ENCODE assay signal across 21 mouse cellular contexts in genomic region chr10:38078521-38078920, GRCm38 (mm10).
DNase-seq lines count a peak whose midpoint lies in the region; ATAC-seq lines count a peak whose summit lies in the region.
"Had no signal": no experiment of that assay in that cellular context is flagged by ENCODE, and none has a peak within 500 bp of the region (broad histone marks: within the 10 kb centered on the region; RNA-seq: fewer than 3 reads in every experiment).

No protein-coding gene starts in this region.

- H3K27me3 ChIP-seq in embryonic facial prominence, embryonic 14.5 days (replicated peaks; ENCODE audit: control insufficient read depth, insufficient read depth, low read length), result no peaks in the 10 kb centered on the region
- no peaks in the 10 kb centered on the region for H3K27me3 ChIP-seq in embryonic facial prominence, embryonic 10.5 days (replicated peaks; ENCODE audit: low read depth, poor library complexity, severe bottlenecking)
- H3K27me3 ChIP-seq: embryonic facial prominence, embryonic 12.5 days; forebrain, embryonic 13.5 days; heart, embryonic 12.5 days; intestine, embryonic 15.5 days had no signal

- H3K4me1 ChIP-seq in embryonic facial prominence, embryonic 14.5 days (ENCODE audit: control insufficient read depth, insufficient read depth, low read length), result no peaks in the 10 kb centered on the region
- no peaks in the 10 kb centered on the region for H3K4me1 ChIP-seq in embryonic facial prominence, embryonic 10.5 days
- H3K4me1 ChIP-seq: embryonic facial prominence, embryonic 12.5 days; forebrain, embryonic 13.5 days; heart, embryonic 12.5 days; hindbrain, embryonic 10.5 days; intestine, embryonic 15.5 days had no signal

- H3K4me2 ChIP-seq in embryonic facial prominence, embryonic 14.5 days (ENCODE audit: low read depth, low read length), result no peak overlapping the region
- H3K4me2 ChIP-seq: embryonic facial prominence, embryonic 12.5 days; forebrain, embryonic 13.5 days; heart, embryonic 12.5 days; hindbrain, embryonic 14.5 days; intestine, embryonic 15.5 days had no signal

- H3K9me3 ChIP-seq in embryonic facial prominence, embryonic 14.5 days (ENCODE audit: control insufficient read depth, low read length), result peaks cover 6% of the 10 kb centered on the region; the same call in 1 of the 2 replicates
- no peaks in the 10 kb centered on the region; the same call in 1 of the 2 replicates for H3K9me3 ChIP-seq in embryonic facial prominence, embryonic 10.5 days
- H3K9me3 ChIP-seq: embryonic facial prominence, embryonic 12.5 days; forebrain, embryonic 13.5 days; hindbrain, embryonic 10.5 days; intestine, embryonic 15.5 days had no signal

- H3K27ac ChIP-seq in embryonic facial prominence, embryonic 14.5 days (replicated peaks; ENCODE audit: low read depth, low read length), result no peak overlapping the region
- H3K27ac ChIP-seq in embryonic facial prominence, embryonic 10.5 days (replicated peaks), result no peak overlapping the region
- H3K27ac ChIP-seq: embryonic facial prominence, embryonic 12.5 days; forebrain, embryonic 13.5 days; heart, adult 2 months; hindbrain, embryonic 10.5 days; hindbrain, embryonic 14.5 days; intestine, embryonic 15.5 days had no signal

- 78% methylated on average over 2 of the region's 2 CpGs for WGBS in embryonic facial prominence, embryonic 14.5 days
- WGBS in embryonic facial prominence, embryonic 10.5 days, result 94% methylated on average over 2 of the region's 2 CpGs

- peak; percentile 24 for DNase-seq in adrenal gland, postnatal 10 days
- no peak for DNase-seq in adrenal gland, adult (ENCODE audit: inconsistent age in 2 of 2, low spot score in 1 of 2)
- peak; percentile 13 for DNase-seq in embryonic facial prominence, embryonic 14.5 days (ENCODE audit: low spot score)
- no peak for DNase-seq in embryonic facial prominence, embryonic 10.5 days (ENCODE audit: low spot score)
- peak; percentile 50 for DNase-seq in Muller cell, postnatal 12 days (ENCODE audit: inconsistent ontology term)
- DNase-seq in fibroblast of lung, adult 2 months (ENCODE audit: low read depth), result peak; percentile 33
- DNase-seq in ovary, postnatal 10 days (ENCODE audit: low spot score), result no peak
- DNase-seq: adrenal gland, postnatal 36 days; cerebellum, adult 11 months; cerebellum, adult 9-10 months; embryo, embryonic 11 days; forebrain, postnatal 0 days; gastrocnemius, postnatal 14 days; heart, adult 2 months; kidney, adult 18-20 months had no signal

- H3K36me3 ChIP-seq in embryonic facial prominence, embryonic 14.5 days (ENCODE audit: control insufficient read depth, insufficient read depth, low read length), result no peaks in the 10 kb centered on the region
- H3K36me3 ChIP-seq in embryonic facial prominence, embryonic 10.5 days (replicated peaks), result no peaks in the 10 kb centered on the region
- H3K36me3 ChIP-seq: embryonic facial prominence, embryonic 12.5 days; heart, embryonic 12.5 days; hindbrain, embryonic 10.5 days; intestine, embryonic 15.5 days had no signal

- ATAC-seq in embryonic facial prominence, embryonic 14.5 days (ENCODE audit: low read depth), result no peak
- ATAC-seq: forebrain, embryonic 13.5 days; forebrain, postnatal 0 days; intestine, embryonic 15.5 days had no signal

- H3K9ac ChIP-seq in embryonic facial prominence, embryonic 14.5 days (ENCODE audit: low read depth, low read length), result no peak overlapping the region
- H3K9ac ChIP-seq: embryonic facial prominence, embryonic 12.5 days; forebrain, embryonic 13.5 days; forebrain, postnatal 0 days; heart, embryonic 12.5 days; hindbrain, embryonic 14.5 days; intestine, embryonic 15.5 days had no signal

- H3K4me3 ChIP-seq in embryonic facial prominence, embryonic 14.5 days (ENCODE audit: low read depth, low read length), result no peak overlapping the region
- no peak overlapping the region for H3K4me3 ChIP-seq in embryonic facial prominence, embryonic 10.5 days
- H3K4me3 ChIP-seq: embryonic facial prominence, embryonic 12.5 days; forebrain, embryonic 13.5 days; heart, adult 2 months; heart, embryonic 12.5 days; hindbrain, embryonic 10.5 days; intestine, embryonic 15.5 days had no signal

Comparison
In these comparisons a context has a peak if more than half of its experiments do, and no peak if none do; other contexts are left out.
1. DNase-seq: peak in adrenal gland, postnatal 10 days (single experiment), embryonic facial prominence, embryonic 14.5 days (single experiment), Muller cell, postnatal 12 days (single experiment) and fibroblast of lung, adult 2 months (single experiment); none in adrenal gland, adult (0 of 2), embryonic facial prominence, embryonic 10.5 days (single experiment) and ovary, postnatal 10 days (single experiment).